Mouse (Mus musculus) ES-E14 (cell line): Measurements from ENCODE around the gene Robo4.

ENCODE experiments used
- HCFC1 ChIP-seq: IDR thresholded peaks from 2 replicates; pipeline ENCODE4 v1.6.1; 2012; ENCODE audit warnings: low read length, inconsistent platforms, borderline replicate concordance; ENCODE audit not compliant: insufficient read depth
- MAFK ChIP-seq: IDR thresholded peaks from 2 replicates; pipeline ENCODE4 v1.6.1; 2014; ENCODE audit warnings: mild to moderate bottlenecking, low read depth, low read length, inconsistent platforms; ENCODE audit not compliant: insufficient read depth
- ZC3H11A ChIP-seq: IDR thresholded peaks from 2 replicates; pipeline ENCODE4 v1.6.1; 2012; ENCODE audit warnings: low read depth, mild to moderate bottlenecking, inconsistent platforms, low read length, borderline replicate concordance
- ZNF384 ChIP-seq: IDR thresholded peaks from 2 replicates; pipeline ENCODE4 v1.6.1; 2012; ENCODE audit warnings: low read depth, low read length, inconsistent platforms

DNA sequence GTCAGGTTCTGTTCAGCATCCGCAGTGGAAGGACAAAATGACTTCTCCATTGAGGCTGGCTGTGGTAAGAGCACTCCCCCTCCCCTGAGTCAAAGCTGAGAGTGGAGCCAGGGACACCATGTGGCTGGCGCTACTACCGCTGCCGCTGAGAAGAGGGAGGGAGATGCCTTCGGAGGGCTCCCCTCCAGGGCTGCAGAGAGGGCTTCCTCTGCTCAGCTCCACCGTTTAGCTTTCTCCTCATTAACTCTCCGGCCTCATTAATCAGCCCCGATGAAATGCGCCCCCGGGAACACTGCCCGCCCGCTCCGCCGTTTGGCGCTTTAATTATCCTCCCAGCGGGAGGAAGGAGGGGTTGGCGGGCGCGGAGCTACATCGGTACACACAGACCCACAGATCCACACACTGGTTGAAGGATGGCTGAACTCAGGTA is 54.8 kb downstream of the Robo4 start:
- TF ChIP-seq MAFK (no peak), ZC3H11A (no peak), HCFC1 (no peak), ZNF384 (no peak)
